Mouse (Mus musculus) T-helper 17 cell (primary cell): Measurements from ENCODE around the gene Cyp2b10.
"Not testable (repeated sequence)": the region's sequence is repeated elsewhere in the genome, so short reads cannot be mapped to it uniquely, and the experiment has no call there.

Source experiments
- in situ Hi-C, 2 experiments: fragments of 300-600 bp; cut with MboI, MseI; formaldehyde crosslinking; loops; 1 replicate in 1 of 2; 2 replicates in 1 of 2; pipeline ENCODE4 v1.15.1; 2025; ENCODE audit warnings: high pct_unique_total_duplicates in 2 of 2

Cyp2b10 gene

DNA sequence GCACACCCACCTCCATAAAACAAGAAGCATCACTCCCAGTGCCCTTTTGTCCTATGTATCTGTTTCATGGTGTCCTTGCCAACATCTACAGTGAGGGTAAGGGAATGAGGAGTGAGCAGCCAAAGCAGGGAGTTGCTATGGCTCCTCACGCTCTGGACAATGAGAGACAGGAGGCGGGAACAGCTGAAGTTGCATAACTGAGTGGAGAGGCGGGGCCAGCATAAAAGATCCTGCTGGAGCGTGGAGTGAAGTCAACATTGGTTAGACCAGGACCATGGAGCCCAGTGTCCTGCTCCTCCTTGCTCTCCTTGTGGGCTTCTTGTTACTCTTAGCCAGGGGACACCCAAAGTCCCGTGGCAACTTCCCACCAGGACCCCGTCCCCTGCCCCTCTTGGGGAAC, at the start of gene Cyp2b10:
TSS of gene Cyp2b10 (plus strand) at position 210 of the 400 bp plus-strand sequence.
- in situ Hi-C loops, result no loop called here

DNA sequence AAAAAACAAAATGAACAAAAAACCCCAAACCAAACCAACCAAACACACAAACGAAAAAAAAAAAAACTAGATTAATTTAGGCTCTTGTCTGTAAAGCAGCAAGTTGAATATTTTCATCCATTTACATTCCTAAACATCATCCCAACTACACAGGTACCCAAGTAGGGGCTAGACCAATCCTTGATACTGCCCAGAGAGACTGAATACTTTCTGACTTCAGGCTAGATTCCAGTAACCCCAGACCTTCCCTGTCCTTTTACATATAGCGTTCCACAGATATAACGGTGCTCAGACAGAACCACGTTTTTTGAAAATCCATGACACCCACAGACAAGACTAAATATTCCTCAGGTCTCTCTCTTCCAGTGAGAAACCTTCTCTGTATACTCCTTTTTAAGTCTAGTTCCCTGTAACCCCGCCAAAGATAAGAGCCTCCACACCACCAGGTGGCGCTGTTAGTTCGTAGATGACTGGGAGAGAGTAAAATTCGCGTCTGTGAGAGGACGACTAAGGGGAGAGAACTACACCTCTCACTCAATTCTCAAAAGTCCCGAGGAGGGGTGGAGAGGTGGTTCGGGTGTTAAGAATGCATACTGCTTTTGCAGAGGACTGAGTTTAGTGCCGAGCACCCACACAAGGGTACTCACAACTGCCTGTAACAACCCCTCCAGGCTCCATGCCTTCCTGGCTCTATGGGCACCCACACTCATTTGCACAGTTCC, 49.5 kb upstream of the Cyp2b10 start:
- in situ Hi-C loops, result no loop called here

DNA sequence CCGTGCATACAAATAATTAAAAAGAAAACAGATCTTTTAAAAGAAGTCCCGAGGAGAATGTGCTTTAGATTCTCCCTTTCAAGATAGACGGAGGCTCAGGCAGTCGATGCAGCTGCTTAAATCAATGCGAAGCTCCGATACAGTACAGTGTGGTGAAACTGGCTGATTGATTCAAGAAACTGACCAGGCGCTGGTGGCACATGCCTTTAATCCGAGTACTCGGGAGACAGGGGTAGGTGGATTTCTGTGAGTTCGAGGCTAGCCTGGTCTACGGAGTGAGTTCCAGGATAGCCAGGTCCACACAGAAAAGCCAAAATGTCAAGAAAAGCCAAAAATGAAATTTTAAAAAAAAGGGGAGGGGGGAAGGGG, 49.0 kb upstream of the Cyp2b10 start:
- in situ Hi-C loops, result no loop called here

DNA sequence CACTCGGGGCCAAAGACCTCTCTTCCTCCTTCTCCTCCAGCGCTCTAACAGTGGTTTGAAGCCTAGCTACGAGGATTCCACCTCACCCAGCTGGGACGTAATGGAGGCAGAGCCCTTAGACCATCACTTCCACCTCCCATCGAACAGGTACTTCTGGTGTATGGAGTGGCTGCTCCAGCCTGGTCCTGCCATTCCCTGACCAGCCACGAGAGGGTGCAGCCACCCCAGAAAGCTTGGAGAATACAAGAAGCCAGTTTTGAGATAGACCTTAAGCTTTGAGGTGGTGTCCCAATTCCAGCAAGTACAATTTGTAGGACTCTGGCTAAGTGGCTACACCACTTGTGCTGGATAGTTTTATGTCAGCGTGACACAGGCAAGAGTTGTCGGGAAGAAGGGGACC, 42.3 kb upstream of the Cyp2b10 start:
- in situ Hi-C loops, result no loop called here

DNA sequence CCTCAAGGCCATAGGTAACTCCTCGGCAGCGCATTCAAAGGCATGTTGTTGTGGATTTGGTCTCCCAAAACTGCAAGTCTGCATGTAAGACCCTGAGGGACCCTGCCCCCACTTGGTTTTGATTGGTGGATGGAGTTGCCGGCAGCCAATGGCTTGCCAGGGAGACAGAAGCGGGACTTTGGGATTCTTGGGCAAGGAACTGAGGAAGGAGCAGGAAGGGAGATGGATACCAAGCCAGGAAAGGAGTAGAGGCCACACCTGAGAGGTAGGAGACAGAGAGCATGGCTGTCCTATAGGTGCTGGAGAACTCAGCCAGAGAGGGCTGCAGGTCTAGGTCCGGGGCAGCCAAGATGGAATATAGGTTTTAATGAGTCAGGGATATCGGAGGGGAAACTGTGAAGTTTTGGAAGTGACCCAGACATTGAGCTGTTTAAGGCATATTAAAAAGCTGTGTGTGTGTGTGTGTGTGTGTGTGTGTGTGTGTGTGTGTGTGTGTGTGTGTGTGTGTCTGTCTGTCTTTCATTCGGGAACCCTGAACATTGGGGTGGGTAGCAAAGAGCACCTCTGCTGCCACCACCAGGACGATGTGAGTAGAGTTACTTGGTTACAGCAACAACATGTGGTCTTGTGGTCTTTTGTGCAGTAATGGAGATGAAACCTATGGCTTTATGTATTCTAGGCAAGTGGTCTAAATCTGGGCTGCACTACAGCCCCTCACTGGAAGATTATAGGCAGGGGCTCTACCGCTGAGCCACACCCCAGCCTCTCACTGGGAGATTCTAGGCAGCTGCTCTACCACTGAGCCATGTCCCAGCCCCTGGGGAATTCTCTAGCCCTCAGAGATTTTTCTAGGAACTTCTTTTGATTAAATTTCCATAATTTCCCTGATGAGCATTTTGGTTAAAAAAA, 37.2 kb upstream of the Cyp2b10 start:
- in situ Hi-C loops, result no loop called here

DNA sequence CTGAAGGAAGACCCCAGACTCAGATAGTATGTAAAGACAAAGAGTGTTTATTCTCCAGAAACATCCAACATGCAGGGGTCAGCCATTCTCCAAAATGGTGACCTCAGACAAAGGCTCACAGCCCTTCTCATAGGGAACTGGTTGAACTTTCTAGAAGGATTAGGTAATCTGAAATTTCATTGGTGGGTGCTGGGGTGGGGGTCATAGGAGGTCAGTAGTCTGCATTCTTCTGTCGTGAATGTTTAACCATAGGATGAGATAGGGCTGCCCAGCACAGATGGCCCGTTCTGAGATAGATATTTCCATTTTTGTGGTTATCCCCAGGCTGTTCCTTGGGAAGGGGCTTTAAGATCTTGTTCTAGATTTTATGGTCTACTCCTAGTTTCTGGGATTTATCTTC, 35.1 kb upstream of the Cyp2b10 start:
- in situ Hi-C loops, result no loop called here

DNA sequence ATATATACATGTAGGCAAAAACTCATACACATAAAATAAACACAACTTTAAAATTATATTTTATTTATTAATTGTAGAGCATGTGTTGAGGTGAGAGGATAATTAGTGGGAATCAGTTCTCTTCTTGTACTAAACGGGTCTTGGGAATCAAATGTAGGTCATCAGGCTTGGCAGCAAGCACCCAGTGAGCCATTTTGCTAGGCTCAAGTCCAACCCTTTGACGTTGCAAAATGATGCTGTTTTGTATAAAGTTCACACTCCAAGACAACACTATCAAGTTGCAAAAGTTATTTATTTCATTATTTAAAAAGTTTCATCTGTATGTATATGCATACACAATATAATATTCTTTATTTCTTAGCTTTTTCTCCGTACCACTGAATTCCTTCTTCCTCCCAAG, 33.7 kb upstream of the Cyp2b10 start:
- in situ Hi-C loops, result no loop called here

DNA sequence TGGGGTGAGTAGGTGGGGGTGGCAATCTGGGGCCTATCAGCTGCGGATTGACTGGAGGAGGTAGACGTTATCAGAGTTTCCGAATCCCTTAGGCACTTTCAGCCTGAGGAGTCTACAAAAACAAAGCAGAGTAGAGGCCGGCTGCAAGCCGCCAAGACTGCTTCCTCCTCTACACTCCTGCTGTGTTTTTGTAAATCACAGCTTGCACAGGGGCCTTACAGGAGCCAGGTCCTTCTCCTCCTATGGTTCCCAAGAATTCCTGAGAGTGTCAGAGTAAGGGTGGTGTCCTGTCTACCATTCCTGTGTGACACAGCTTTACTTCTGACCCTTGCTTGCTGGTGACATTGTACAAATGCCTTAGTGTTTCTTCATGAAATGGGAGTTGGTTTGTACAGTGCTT, 32.6 kb upstream of the Cyp2b10 start:
- in situ Hi-C loops, result no loop called here

DNA sequence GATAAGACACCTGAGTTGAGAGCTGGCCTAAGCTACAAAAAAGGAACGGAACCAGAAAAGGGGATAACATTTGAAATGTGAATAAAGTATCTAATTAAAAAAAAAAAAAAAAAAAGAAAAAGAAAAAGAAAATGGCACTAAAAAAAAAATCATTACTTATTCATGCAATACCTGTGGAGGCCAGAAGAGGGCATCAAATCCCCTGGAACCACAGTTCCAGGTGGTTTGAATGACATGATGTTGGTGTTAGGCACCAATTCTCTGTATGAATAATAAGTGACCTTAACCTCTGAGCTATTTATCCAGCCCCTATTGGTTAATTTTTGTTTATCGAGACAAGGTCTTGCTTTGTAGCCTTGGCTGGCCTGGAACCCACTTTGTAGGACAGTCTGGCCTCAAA, 27.6 kb upstream of the Cyp2b10 start:
- in situ Hi-C loops, result no loop called here

DNA sequence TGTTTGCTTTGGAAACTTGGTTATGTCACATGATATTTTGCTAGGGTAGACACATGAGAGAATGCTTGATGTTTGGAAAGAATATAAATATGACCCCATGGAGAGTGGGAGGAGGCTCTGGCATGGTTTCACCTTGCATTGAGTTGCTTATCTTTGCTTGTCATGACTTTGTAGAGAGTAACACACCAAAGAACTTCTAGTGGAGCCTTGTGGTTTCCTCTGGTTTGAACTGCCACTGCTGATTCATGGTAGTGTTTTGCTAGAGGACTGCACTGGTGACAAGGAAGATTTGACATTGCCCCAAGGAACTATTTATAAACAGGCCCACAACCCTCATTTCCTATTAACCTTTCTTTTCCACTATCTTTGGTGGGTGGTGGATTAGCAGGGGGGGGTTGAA, 24.8 kb upstream of the Cyp2b10 start:
- in situ Hi-C loops, result no loop called here

DNA sequence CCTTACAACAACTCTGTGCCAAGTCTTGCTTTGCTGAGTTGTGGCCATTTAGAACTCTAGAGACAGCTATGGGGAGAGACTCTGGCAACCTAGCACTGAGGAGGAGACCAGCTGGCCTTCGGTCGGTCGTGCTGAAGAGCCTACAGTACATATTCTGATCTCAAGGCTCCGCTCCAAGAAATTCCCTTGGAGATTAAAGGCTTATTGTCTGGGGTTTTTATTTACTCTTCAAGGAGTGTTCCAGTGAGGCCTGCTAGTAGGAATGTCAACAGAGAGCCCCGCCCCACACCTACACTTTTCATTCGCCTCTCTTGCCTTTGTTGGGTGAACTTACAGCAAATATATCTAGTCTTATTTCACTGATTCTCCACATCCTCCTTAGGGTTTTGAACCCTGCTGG, 18.7 kb upstream of the Cyp2b10 start:
- in situ Hi-C loops, result no loop called here

DNA sequence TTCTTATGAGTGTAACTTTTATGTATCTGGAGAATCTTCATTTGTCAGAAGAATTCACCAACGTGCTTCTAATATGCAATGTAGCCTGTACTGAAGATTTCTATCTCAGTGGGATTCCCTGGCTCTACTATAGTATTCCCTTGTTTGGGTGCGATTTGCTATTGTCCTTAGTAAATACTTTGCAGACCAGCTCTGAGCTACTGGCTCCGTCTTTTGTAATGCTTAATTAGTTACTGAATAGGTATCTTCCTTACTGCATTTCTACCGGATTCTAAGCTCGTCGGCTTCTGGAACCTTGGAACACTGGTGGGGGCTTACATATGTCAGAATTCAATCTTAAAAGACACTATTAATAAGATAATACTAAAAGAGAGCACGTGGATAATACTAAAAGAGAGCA, 16.7 kb upstream of the Cyp2b10 start:
- in situ Hi-C loops, result not testable (repeated sequence)

DNA sequence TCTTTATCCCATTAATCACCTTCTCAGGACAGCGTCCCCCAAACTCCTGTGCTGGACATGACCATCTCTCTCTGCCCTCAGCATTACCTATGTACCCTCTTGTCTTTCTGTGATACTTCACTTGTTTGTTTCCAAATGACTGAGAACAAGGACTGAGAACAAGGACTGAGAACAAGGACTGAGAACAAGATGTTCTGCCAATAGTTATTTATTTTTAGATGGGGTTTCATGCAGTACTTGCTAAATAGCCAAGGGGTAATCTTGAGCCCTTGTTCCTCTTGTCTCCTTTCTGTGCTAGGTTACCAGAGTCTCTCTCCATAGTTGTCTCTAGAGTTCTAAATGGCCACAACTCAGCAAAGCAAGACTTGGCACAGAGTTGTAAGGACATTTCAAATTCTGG, 13.1 kb upstream of the Cyp2b10 start:
- in situ Hi-C loops, result no loop called here

DNA sequence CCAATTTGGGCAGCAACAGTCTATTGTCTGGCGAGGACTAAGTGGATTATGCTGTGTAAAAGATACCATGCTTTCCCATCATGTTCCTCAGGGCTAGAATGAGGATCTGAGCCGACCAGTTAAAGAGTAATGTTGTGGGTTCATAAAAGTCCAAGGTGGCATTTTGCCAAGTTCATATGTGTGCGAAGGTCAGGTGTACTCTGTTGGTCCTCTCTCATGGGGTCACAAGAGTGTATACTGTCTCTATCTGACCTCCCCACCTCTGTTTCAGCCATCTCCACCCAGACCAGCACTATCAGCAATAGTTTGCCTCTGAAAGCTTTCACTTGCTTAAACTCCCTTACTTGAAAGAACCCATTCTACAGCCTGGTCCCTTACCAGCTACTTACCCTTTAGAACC, 9.7 kb upstream of the Cyp2b10 start:
- in situ Hi-C loops, result no loop called here

DNA sequence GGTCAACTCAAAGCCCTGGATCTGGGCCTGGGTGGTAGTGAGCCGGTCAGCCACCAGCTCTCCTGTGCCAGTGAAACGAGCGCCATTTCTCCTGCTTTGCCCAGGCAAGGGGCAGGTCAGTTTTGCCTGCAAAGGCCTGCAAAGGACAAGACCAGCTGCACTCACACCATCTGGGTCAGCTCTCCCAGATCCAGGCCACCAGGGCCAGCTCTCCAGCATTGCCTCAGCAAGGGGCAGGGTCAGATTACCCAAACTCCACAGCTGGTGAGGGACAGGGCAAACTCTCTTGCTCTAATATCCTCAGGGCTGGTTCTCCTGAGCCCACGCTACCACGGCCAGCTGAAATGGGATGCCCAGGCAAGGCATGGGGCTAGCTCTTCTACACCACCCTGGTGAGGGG, 4.3 kb upstream of the Cyp2b10 start:
- in situ Hi-C loops, result no loop called here

DNA sequence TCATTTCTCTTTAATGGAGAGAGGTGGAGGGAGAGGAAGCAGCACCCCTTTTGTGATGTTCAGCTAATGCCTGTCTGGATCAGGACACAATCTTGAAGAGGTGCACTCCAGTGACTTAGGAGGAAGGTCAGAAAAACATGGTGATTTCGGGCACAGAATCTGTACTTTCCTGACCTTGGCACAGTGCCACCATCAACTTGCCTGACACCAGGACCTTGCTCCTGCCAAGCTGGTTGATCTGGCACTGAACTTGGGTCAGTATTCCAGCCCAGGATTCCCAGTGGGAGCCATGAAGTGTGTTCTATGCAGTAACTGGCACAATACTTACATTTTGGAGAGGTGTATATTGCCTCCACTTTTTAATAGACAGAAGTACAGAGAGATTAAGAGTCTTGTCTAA, 2.3 kb upstream of the Cyp2b10 start:
- in situ Hi-C loops, result no loop called here

DNA sequence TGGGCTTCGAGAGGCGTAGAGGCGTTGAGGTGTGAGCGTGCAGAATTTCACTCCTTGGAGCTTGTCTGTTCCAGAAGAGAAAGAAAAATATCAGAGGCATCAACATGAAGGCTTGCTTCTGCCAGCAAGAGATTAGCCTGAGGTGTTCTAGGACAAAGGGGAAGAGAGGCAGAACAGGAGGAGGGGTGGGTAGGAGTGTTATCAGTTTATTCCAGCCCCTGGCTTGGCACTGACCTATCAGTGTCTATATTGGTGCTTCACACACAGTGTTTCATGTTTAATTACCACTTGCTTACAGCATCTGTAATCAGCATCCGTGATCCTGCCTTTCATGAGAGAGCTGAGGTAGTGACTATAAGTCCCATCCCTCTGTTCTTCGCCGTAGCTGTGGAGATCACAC, 644 bp downstream of the Cyp2b10 start:
- in situ Hi-C loops, result no loop called here

DNA sequence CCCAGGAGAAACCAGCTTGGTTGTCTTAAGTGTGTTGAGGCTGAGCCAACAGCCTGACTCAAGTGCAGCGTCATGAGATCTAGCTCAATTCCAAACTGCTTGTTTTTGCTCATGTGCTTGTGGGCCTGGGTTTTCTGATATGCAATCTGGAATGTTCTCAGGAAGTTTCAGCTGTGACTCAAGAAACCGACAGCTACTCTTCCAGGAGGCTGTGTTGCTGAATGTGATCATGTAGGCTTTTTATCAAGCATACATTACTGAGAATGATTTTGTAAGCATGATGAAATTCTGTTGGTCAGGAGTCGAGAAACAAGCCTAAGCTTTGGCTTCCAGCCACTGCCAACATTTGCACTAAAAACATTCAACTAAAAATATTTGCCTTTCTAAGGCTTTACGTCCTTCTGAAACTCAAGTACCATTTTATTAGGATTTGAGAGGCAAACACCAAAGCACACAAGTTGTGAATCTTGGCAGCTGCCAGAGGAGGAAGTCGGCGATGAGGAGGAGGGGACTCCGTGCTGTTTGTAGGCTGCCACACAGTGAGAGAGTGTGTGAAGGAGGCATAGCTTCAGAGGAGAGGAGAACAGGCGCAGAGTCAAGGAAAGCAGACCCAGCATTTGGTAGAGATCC, 4.8 kb downstream of the Cyp2b10 start:
- in situ Hi-C loops, result no loop called here

DNA sequence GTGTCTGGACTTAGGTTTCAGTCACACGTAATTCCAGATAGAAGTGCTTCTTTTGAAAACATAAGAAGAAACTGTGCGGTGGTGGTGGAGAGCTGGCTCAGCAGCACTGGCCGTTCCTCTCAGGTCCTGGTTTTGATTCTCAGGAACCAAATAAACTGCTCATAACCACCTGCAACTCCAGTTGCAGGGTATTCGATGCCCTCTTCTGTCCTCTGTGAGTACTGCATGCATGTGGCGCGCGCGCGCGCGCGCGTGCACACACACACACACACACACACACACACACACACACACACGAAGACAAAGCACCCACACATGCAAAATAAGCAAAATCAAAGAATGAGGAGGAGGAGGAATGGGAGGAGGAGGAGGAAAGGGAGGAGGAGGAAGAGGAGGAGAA, 5.7 kb downstream of the Cyp2b10 start:
- in situ Hi-C loops, result no loop called here

DNA sequence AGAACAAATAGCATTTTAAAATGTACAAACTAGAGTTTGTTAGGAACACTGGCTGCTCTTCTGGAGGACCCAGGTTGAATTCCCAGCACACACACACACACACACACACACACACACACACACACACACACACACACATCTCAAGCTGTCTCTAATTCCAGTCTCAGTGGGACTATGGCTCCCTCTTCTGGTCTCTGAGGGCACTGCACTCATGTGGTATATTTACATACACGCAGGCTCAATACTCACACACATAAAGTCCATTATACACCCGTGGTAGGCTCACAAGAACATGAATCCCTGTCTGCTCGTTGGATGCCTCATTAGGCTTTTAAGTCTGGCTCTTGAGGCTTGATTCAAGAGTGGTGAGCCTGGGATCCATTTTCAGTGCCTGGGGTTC, 6.6 kb downstream of the Cyp2b10 start:
- in situ Hi-C loops, result no loop called here

DNA sequence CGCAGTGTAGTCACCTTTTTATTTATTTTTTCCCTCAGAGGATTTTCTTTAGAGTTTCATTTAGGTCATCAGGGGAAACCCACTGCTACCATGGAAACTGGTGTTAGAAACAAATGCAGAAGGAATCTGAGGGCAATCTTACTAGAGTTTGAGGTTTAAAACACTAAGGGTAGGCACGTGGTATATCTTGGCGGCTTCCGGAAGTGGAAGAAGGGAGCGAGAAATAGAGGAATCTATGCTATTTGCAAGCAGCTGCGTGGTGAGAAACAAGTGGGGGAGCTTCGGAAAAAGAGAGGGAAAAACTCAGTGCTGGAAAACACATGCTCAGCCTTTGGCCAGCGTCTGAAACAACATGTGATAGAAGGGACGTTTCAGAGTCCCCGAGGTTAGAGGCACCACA, 7.1 kb downstream of the Cyp2b10 start:
- in situ Hi-C loops, result no loop called here

DNA sequence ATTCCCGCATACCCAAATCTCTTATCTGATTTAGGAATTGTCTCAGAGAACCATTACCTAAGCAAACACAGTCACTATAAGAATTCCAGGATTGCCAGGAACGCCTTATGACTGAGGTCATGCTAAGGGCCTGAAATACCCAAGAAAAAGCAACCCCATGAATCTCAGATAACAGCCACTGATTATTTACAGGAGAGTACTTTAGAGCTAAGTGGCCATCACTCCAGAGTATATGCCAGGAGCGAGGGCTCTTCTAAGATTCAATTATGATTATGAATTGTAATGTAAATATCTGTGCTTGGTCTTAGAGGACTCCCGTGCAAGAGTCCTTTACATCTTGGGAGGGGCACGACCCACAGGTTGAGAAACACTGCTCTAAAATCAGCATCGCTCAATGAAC, 10.0 kb downstream of the Cyp2b10 start:
- in situ Hi-C loops, result no loop called here

DNA sequence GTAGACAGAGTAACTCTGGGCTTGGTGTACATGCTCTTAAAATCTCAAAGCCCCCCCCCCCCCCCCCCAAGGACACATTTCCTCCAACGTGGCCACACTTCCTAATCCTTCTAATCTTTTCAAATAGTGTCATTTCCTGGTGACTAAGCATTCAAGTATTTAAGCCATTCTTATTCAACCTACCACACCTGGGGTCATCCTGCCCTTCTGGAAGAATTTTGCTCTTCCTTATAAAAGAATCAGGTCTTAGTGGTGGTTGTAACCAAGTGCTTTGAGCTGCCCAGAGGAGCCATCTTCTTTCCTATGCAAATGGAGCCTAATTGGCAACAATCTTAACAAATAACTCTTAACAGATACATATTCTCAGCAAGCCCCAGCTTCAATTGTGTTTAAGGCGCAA, 12.6 kb downstream of the Cyp2b10 start:
- in situ Hi-C loops, result no loop called here
